ENCODE assay signal across 34 mouse cellular contexts in the genomic region with DNA sequence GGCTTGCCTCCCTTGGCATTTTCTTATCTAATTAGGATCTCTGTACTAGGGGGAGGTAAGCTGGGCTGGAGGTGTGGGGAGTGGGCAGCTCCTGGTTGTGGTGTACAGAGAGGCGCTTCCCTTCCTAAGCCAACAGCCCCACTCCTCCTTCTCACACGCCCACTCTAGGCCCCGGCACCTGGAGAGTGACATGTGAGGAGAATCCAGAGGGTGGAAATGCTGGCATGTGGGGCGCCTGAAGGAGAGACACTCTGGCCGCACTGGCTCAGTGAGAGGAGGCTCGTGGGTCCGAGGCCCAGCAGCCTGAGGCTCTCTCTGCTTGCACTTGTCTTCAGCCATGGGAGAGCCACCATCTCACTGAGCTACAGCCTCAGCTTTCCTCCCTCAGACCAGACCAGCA. TPM values are rescaled to one million over a fixed set of nuclear protein-coding genes. Genes with fewer than 3 reads are reported as not detected.
DNase-seq lines count a peak whose midpoint lies in the region; ATAC-seq and TF ChIP-seq lines count a peak whose summit lies in the region.
"Had no signal": no experiment of that assay in that cellular context is flagged by ENCODE, and none has a peak within 500 bp of the region (broad histone marks: within the 10 kb centered on the region; RNA-seq: fewer than 3 reads in every experiment).

No protein-coding gene starts in this region.

- DNase-seq in frontal cortex, adult 2 months (ENCODE audit: extremely low spot score in 1 of 2, low spot score in 1 of 2), result no peak
- DNase-seq in left cerebral cortex, adult 2 months (ENCODE audit: extremely low spot score in 1 of 2, low spot score in 2 of 2), result no peak
- DNase-seq in left cerebral cortex, adult 8-10 months (ENCODE audit: low spot score in 2 of 2), result no peak
- no peak for DNase-seq in testis, postnatal 10 days (ENCODE audit: low spot score)
- DNase-seq in limb, embryonic 10.5 days (ENCODE audit: low spot score), result no peak
- no peak for DNase-seq in heart, adult 8-10 months (ENCODE audit: low spot score)
- DNase-seq: adrenal gland, postnatal 10 days; adrenal gland, postnatal 36 days; B cell, adult 2 months; cerebellum, adult 11 months; cerebellum, adult 2 months; cerebellum, adult 9-11 months; cerebellum, postnatal 25 days; gastrocnemius, postnatal 14 days; heart, adult 11 months; heart, postnatal 10 days; heart, postnatal 36 days; kidney, adult 11 months had no signal

- peak; percentile 34 for ATAC-seq in frontal cortex, adult (ENCODE audit: low TSS enrichment)
- ATAC-seq: forebrain, embryonic 13.5 days; forebrain, embryonic 16.5 days; hindbrain, embryonic 16.5 days; Patski had no signal

- H3K27me3 ChIP-seq in testis, adult 2 months (ENCODE audit: control insufficient read depth, insufficient read depth, low read length), result no peaks in the 10 kb centered on the region
- H3K27me3 ChIP-seq in limb, embryonic 10.5 days (ENCODE audit: low read depth, poor library complexity, severe bottlenecking), result peaks cover 48% of the 10 kb centered on the region
- H3K27me3 ChIP-seq: forebrain, embryonic 13.5 days; hindbrain, embryonic 12.5 days; Patski had no signal

- no peaks in the 10 kb centered on the region for H3K36me3 ChIP-seq in testis, adult 2 months (ENCODE audit: control insufficient read depth, insufficient read depth, low read length)
- H3K36me3 ChIP-seq in limb, embryonic 10.5 days, result no peaks in the 10 kb centered on the region
- H3K36me3 ChIP-seq: embryonic facial prominence, embryonic 13.5 days; G1E; heart, embryonic 12.5 days; heart, embryonic 15.5 days had no signal

- H3K4me3 ChIP-seq in left cerebral cortex, adult 2 months, result no peak overlapping the region
- H3K4me3 ChIP-seq in testis, adult 2 months (ENCODE audit: control insufficient read depth, low read depth, low read length), result peak overlapping the region; percentile 78
- H3K4me3 ChIP-seq in limb, embryonic 10.5 days, result no peak overlapping the region
- H3K4me3 ChIP-seq: embryonic facial prominence, embryonic 13.5 days; erythroblast, embryonic 14.5 days; forebrain, embryonic 13.5 days; heart, embryonic 12.5 days; heart, embryonic 15.5 days; hindbrain, embryonic 12.5 days had no signal

- no peak for TF ChIP-seq POLR2A in testis, adult 2 months (IDR thresholded peaks at IDR 0.05; ENCODE audit: control insufficient read depth, low read depth, low read length)

- H3K4me1 ChIP-seq in testis, adult 2 months (ENCODE audit: control insufficient read depth, insufficient read depth, low read length), result no peaks in the 10 kb centered on the region
- peaks cover 16% of the 10 kb centered on the region for H3K4me1 ChIP-seq in limb, embryonic 10.5 days
- H3K4me1 ChIP-seq: heart, embryonic 12.5 days; heart, embryonic 15.5 days had no signal

- H3K27ac ChIP-seq in left cerebral cortex, adult 2 months, result peak overlapping the region; percentile 61
- H3K27ac ChIP-seq in testis, adult 2 months (ENCODE audit: control insufficient read depth, insufficient read depth, low read depth, low read length), result no peak overlapping the region
- 0 out of 2 replicates have a peak overlapping the region, but pooled peaks have one; percentile 5 for H3K27ac ChIP-seq in limb, embryonic 10.5 days
- H3K27ac ChIP-seq: embryonic facial prominence, embryonic 13.5 days; forebrain, embryonic 13.5 days; heart, embryonic 15.5 days; hindbrain, embryonic 12.5 days had no signal

- intact Hi-C loops in left cerebral cortex, adult 2 months (cut with DNase I), result no loop called here

- TF ChIP-seq CTCF in left cerebral cortex, adult 2 months (IDR thresholded peaks at IDR 0.05), result no peak
- TF ChIP-seq CTCF in testis, adult 2 months (IDR thresholded peaks at IDR 0.05; ENCODE audit: control insufficient read depth, insufficient read depth, insufficient replicate concordance, low read depth, low read length), result no peak

- WGBS in limb, embryonic 10.5 days, result 74% methylated on average over 7 of the region's 7 CpGs

- no peaks in the 10 kb centered on the region for H3K9me3 ChIP-seq in limb, embryonic 10.5 days (replicated peaks)
- H3K9me3 ChIP-seq: embryonic facial prominence, embryonic 13.5 days; forebrain, embryonic 13.5 days; G1E; heart, embryonic 12.5 days; heart, embryonic 15.5 days; hindbrain, embryonic 12.5 days had no signal

RNA-seq across cellular contexts. Expression of gene 1110017D15Rik, which starts 1.2 kb away (rescaled TPM):
- 10.1 and 10.6 TPM in 2 replicates for polyA plus RNA-seq in frontal cortex, adult 2 months (2012; rRNA removed)
- total RNA-seq in left cerebral cortex, adult 2 months (2021), result 1 to 10 TPM; 5.2 to 6.1 TPM
- 1 to 10 TPM; 2.7 to 5.7 (median 4.3) TPM for total RNA-seq in left cerebral cortex, adult 8-10 months (2022)
- 1,051 and 1,062 TPM in 2 replicates for polyA plus RNA-seq in testis, adult 2 months (2012; rRNA removed)
- 4.3 and 7.3 TPM in 2 replicates for polyA plus RNA-seq in limb, embryonic 10.5 days (2016; fragmentation: Nextera tagmentation; extraction: Ambion mirVana)
- under 1 TPM in 1 of 4 experiments, not detected in 3; 0.41 TPM for total RNA-seq in heart, adult 8-10 months (2022)
- total RNA-seq: CH12.LX; common myeloid progenitor, adult 5-6 weeks; gastrocnemius, adult 18-20 months had no signal
- polyA plus RNA-seq: erythroblast, embryonic 14.5 days; heart, embryonic 12.5 days had no signal

RNA-seq across cellular contexts. Expression of gene AI464131, which starts 15.5 kb away (rescaled TPM):
- polyA plus RNA-seq in frontal cortex, adult 2 months (2012; rRNA removed), result 22.6 and 23.6 TPM in 2 replicates
- 10 to 100 TPM; 27.1 to 28.1 TPM for total RNA-seq in left cerebral cortex, adult 2 months (2021)
- 10 to 100 TPM; 20.9 to 26.5 (median 23.3) TPM for total RNA-seq in left cerebral cortex, adult 8-10 months (2022)
- 9.8 and 11.1 TPM in 2 replicates for polyA plus RNA-seq in testis, adult 2 months (2012; rRNA removed)
- 3.4 and 5.2 TPM in 2 replicates for polyA plus RNA-seq in limb, embryonic 10.5 days (2016; fragmentation: Nextera tagmentation; extraction: Ambion mirVana)
- total RNA-seq in heart, adult 8-10 months (2022), result 10 to 100 TPM; 12.6 to 16.0 (median 13.7) TPM
- polyA plus RNA-seq: erythroblast, embryonic 14.5 days had no signal

RNA-seq across cellular contexts. Expression of gene Fam219a, which starts 51.0 kb away (rescaled TPM):
- 161 and 180 TPM in 2 replicates for polyA plus RNA-seq in frontal cortex, adult 2 months (2012; rRNA removed)
- total RNA-seq in left cerebral cortex, adult 2 months (2021), result 100 to 1,000 TPM; 195 to 209 TPM
- 100 to 1,000 TPM; 201 to 205 (median 202) TPM for total RNA-seq in left cerebral cortex, adult 8-10 months (2022)
- polyA plus RNA-seq in testis, adult 2 months (2012; rRNA removed), result 36.8 and 37.7 TPM in 2 replicates
- 1.1 and 1.9 TPM in 2 replicates for polyA plus RNA-seq in limb, embryonic 10.5 days (2016; fragmentation: Nextera tagmentation; extraction: Ambion mirVana)
- total RNA-seq in heart, adult 8-10 months (2022), result 10 to 100 TPM; 12.3 to 16.5 (median 14.1) TPM

RNA-seq across cellular contexts. Expression of gene Dnaic1, which starts 51.2 kb away (rescaled TPM):
- 11.9 and 13.4 TPM in 2 replicates for polyA plus RNA-seq in frontal cortex, adult 2 months (2012; rRNA removed)
- total RNA-seq in left cerebral cortex, adult 2 months (2021), result 1 to 10 TPM; 6.4 to 7.5 TPM
- total RNA-seq in left cerebral cortex, adult 8-10 months (2022), result 10 to 100 TPM in 1 of 4 experiments, 1 to 10 TPM in 3; 7.7 to 11.7 (median 9.6) TPM
- polyA plus RNA-seq in testis, adult 2 months (2012; rRNA removed), result 86.5 and 89.7 TPM in 2 replicates
- polyA plus RNA-seq in limb, embryonic 10.5 days (2016; fragmentation: Nextera tagmentation; extraction: Ambion mirVana), result 0.93 and 1.7 TPM in 2 replicates
- 1 to 10 TPM; 1.7 to 6.2 (median 3.5) TPM for total RNA-seq in heart, adult 8-10 months (2022)
- total RNA-seq: adrenal gland, adult 18-20 months; adrenal gland, postnatal 36 days; common myeloid progenitor, adult 5-6 weeks; G1E had no signal
- polyA plus RNA-seq: erythroblast, embryonic 14.5 days; G1E had no signal

RNA-seq across cellular contexts. Expression of gene Nudt2, which starts 53.4 kb away (rescaled TPM):
- 39.5 and 42.0 TPM in 2 replicates for polyA plus RNA-seq in frontal cortex, adult 2 months (2012; rRNA removed)
- 10 to 100 TPM; 25.3 to 28.2 TPM for total RNA-seq in left cerebral cortex, adult 2 months (2021)
- 10 to 100 TPM; 29.4 to 32.6 (median 30.5) TPM for total RNA-seq in left cerebral cortex, adult 8-10 months (2022)
- polyA plus RNA-seq in testis, adult 2 months (2012; rRNA removed), result 12.6 and 14.3 TPM in 2 replicates
- polyA plus RNA-seq in limb, embryonic 10.5 days (2016; fragmentation: Nextera tagmentation; extraction: Ambion mirVana), result 54.3 and 56.9 TPM in 2 replicates
- 10 to 100 TPM; 32.9 to 48.6 (median 39.2) TPM for total RNA-seq in heart, adult 8-10 months (2022)

Comparison
In these comparisons a context has a peak if more than half of its experiments do, and no peak if none do; other contexts are left out.
1. RNA of gene Fam219a, which starts 51.0 kb away (total RNA-seq): 195 to 209 TPM in left cerebral cortex, adult 2 months and 201 to 205 TPM in left cerebral cortex, adult 8-10 months; 12.3 to 16.5 TPM in heart, adult 8-10 months; every median in the first group is over 10 times any median in the second.